Mouse (Mus musculus): ENCODE results near the gene Elf2.
"Not testable (repeated sequence)": the region's sequence is repeated elsewhere in the genome, so short reads cannot be mapped to it uniquely, and the experiment has no call there.

Elf2 gene

GRCm38 (mm10) chr3:51330086-51330485, 10.4 kb downstream of the Elf2 start:
- DNase-seq (ENCODE audit: low spot score in 2 of 2), result no peak

- no peak for DNase-seq (ENCODE audit: low spot score in 2 of 2)
Measured at GRCm38 (mm10) chr3:51328546-51328945, 11.9 kb downstream of the Elf2 start.

- DNase-seq (ENCODE audit: low spot score in 2 of 2), result peak in 1 of 2 experiments; percentile 15
Measured at GRCm38 (mm10) chr3:51327817-51328216, 12.6 kb downstream of the Elf2 start.

GRCm38 (mm10) chr3:51327429-51327797, 13.1 kb downstream of the Elf2 start:
- no peak for DNase-seq (ENCODE audit: low spot score in 2 of 2)

- peak in 1 of 2 experiments; percentile 23 for DNase-seq (ENCODE audit: low spot score in 2 of 2)
Measured at GRCm38 (mm10) chr3:51326664-51327428, 13.6 kb downstream of the Elf2 start.

- DNase-seq (ENCODE audit: low spot score in 2 of 2), result no peak
Measured at GRCm38 (mm10) chr3:51325475-51325874, 15.0 kb downstream of the Elf2 start.

GRCm38 (mm10) chr3:51323006-51323405, 17.5 kb downstream of the Elf2 start:
- DNase-seq (ENCODE audit: low spot score in 2 of 2), result no peak

GRCm38 (mm10) chr3:51322326-51322725, 18.1 kb downstream of the Elf2 start:
- DNase-seq (ENCODE audit: low spot score in 2 of 2), result no peak

- no peak for DNase-seq (ENCODE audit: low spot score in 2 of 2)
Measured at GRCm38 (mm10) chr3:51321141-51321540, 19.3 kb downstream of the Elf2 start.

- not testable (repeated sequence) for DNase-seq (ENCODE audit: low spot score in 2 of 2)
Measured at GRCm38 (mm10) chr3:51318053-51318452, 22.4 kb downstream of the Elf2 start.

GRCm38 (mm10) chr3:51316876-51317275, 23.6 kb downstream of the Elf2 start:
- DNase-seq (ENCODE audit: low spot score in 2 of 2), result no peak

- DNase-seq (ENCODE audit: low spot score in 2 of 2), result no peak
Measured at GRCm38 (mm10) chr3:51311638-51312037, 28.8 kb downstream of the Elf2 start.

- no peak for DNase-seq (ENCODE audit: low spot score in 2 of 2)
Measured at GRCm38 (mm10) chr3:51310098-51310497, 30.4 kb downstream of the Elf2 start.

- no peak for DNase-seq (ENCODE audit: low spot score in 2 of 2)
Measured at GRCm38 (mm10) chr3:51306621-51307020, 33.8 kb downstream of the Elf2 start.

GRCm38 (mm10) chr3:51305961-51306360, 34.5 kb downstream of the Elf2 start:
- DNase-seq (ENCODE audit: low spot score in 2 of 2), result no peak

GRCm38 (mm10) chr3:51302971-51303476, 37.4 kb downstream of the Elf2 start:
- DNase-seq (ENCODE audit: low spot score in 2 of 2), result no peak

GRCm38 (mm10) chr3:51301583-51301982, 38.9 kb downstream of the Elf2 start:
- DNase-seq (ENCODE audit: low spot score in 2 of 2), result no peak

GRCm38 (mm10) chr3:51296790-51297189, 43.7 kb downstream of the Elf2 start:
- no peak for DNase-seq (ENCODE audit: low spot score in 2 of 2)

- DNase-seq (ENCODE audit: low spot score in 2 of 2), result no peak
Measured at GRCm38 (mm10) chr3:51295225-51295624, 45.2 kb downstream of the Elf2 start.

GRCm38 (mm10) chr3:51294251-51294650, 46.2 kb downstream of the Elf2 start:
- DNase-seq (ENCODE audit: low spot score in 2 of 2), result no peak

GRCm38 (mm10) chr3:51288880-51289821, 51.3 kb downstream of the Elf2 start:
- DNase-seq (ENCODE audit: low spot score in 2 of 2), result peak; percentile 82

- DNase-seq (ENCODE audit: low spot score in 2 of 2), result no peak
Measured at GRCm38 (mm10) chr3:51284375-51284774, 56.1 kb downstream of the Elf2 start.

Measured in urinary bladder, postnatal 36 days (tissue).